Mouse (Mus musculus) adrenal gland, postnatal 36 days (tissue): Measurements from ENCODE around the gene Gm44502. TPM values are rescaled to one million over a fixed set of nuclear protein-coding genes. Genes with fewer than 3 reads are reported as not detected.

Source experiments
- DNase-seq, 2 experiments: peaks; one replicate each; pipeline ENCODE4 v3.0.0; 2021; ENCODE audit warnings: mixed read lengths in 1 of 2
- total RNA-seq, 2 experiments: library from RNA; stranded (reverse); gene quantifications; 2 replicates each; pipeline ENCODE4 v1.2.3; 2021

Gm44502 gene
- total RNA-seq, 2 experiments from 2014 or later, result 1.4 TPM; not detected in 1

- no peak for DNase-seq
Observed at GRCm38 (mm10) chr15:89399716-89400115, 29.8 kb downstream of the Gm44502 start.

GRCm38 (mm10) chr15:89398146-89398545, 31.4 kb downstream of the Gm44502 start:
- no peak for DNase-seq

GRCm38 (mm10) chr15:89396883-89397282, 32.6 kb downstream of the Gm44502 start:
- no peak for DNase-seq

GRCm38 (mm10) chr15:89390081-89390480, 39.4 kb downstream of the Gm44502 start:
- no peak for DNase-seq

- DNase-seq, result no peak
Observed at GRCm38 (mm10) chr15:89387127-89387526, 42.4 kb downstream of the Gm44502 start.

GRCm38 (mm10) chr15:89384617-89385016, 44.9 kb downstream of the Gm44502 start, which contains the start of gene Klhdc7b:
TSS of gene Klhdc7b (plus strand) at chr15:89384917.
- no peak for DNase-seq

GRCm38 (mm10) chr15:89379429-89379828, 50.1 kb downstream of the Gm44502 start:
- DNase-seq, result peak in 1 of 2 experiments; percentile 35

GRCm38 (mm10) chr15:89378831-89379401, 50.6 kb downstream of the Gm44502 start, which contains the start of gene Odf3b:
TSS of gene Odf3b (minus strand) at chr15:89379282.
- DNase-seq, result peak; percentile 34 to 38

GRCm38 (mm10) chr15:89377938-89378828, 51.3 kb downstream of the Gm44502 start:
- DNase-seq, result no peak

GRCm38 (mm10) chr15:89377362-89377761, 52.1 kb downstream of the Gm44502 start:
- no peak for DNase-seq

GRCm38 (mm10) chr15:89376957-89377356, 52.5 kb downstream of the Gm44502 start, which contains the start of gene Tymp:
TSS of gene Tymp (minus strand) at chr15:89377039.
- DNase-seq, result no peak

GRCm38 (mm10) chr15:89376040-89376439, 53.5 kb downstream of the Gm44502 start:
- DNase-seq, result no peak

- DNase-seq, result no peak
Observed at GRCm38 (mm10) chr15:89374801-89375534, 54.5 kb downstream of the Gm44502 start.

- DNase-seq, result no peak
Observed at GRCm38 (mm10) chr15:89374340-89374739, 55.2 kb downstream of the Gm44502 start.

- peak; percentile 95 to 97 for DNase-seq
Observed at GRCm38 (mm10) chr15:89373762-89374248, 55.7 kb downstream of the Gm44502 start, which contains the start of gene Sco2. TSS of gene Sco2 (minus strand) at chr15:89373846.

- DNase-seq, result peak; percentile 89 to 91
Observed at GRCm38 (mm10) chr15:89373027-89373761, 56.3 kb downstream of the Gm44502 start.

GRCm38 (mm10) chr15:89372536-89372935, 57.0 kb downstream of the Gm44502 start:
- DNase-seq, result no peak

GRCm38 (mm10) chr15:89372068-89372467, 57.4 kb downstream of the Gm44502 start:
- DNase-seq, result no peak
